Mouse (Mus musculus) embryonic facial prominence, embryonic 14.5 days (tissue): ENCODE measurements around the gene Ppil6. TPM values are rescaled to one million over a fixed set of nuclear protein-coding genes. Genes with fewer than 3 reads are reported as not detected.

ENCODE experiments used
- ATAC-seq: fragments of 200-750 bp; cut with Nextera tagmentation; 2 replicates; pipeline ENCODE4 v1.8.0; 2017; ENCODE audit warnings: low read depth, moderate number of reproducible peaks, moderate TSS enrichment
- DNase-seq: peaks from one replicate; pipeline ENCODE4 v3.0.0-alpha.2; 2015; ENCODE audit warnings: low spot score
- H3K27ac ChIP-seq: fragments of 300-500 bp; sonication (generic); replicated peaks from 2 replicates; pipeline ENCODE4 v1.5.1; 2014; ENCODE audit warnings: low read depth, mild to moderate bottlenecking, low read length, moderate library complexity
- H3K27me3 ChIP-seq: fragments of 300-500 bp; sonication (generic); replicated peaks from 2 replicates; pipeline ENCODE4 v1.6.1; 2014; ENCODE audit warnings: low read length; ENCODE audit not compliant: control insufficient read depth, insufficient read depth
- H3K36me3 ChIP-seq: fragments of 300-500 bp; sonication (generic); 2 replicates; pipeline ENCODE4 v1.6.1; 2014; ENCODE audit warnings: low read length, mixed read lengths; ENCODE audit not compliant: control insufficient read depth, insufficient read depth
- H3K4me1 ChIP-seq: fragments of 300-500 bp; sonication (generic); 2 replicates; pipeline ENCODE4 v1.6.1; 2014; ENCODE audit warnings: antibody characterized with exemption, low read length; ENCODE audit not compliant: control insufficient read depth, insufficient read depth
- H3K4me2 ChIP-seq: fragments of 300-500 bp; sonication (generic); 2 replicates; pipeline ENCODE4 v1.6.1; 2014; ENCODE audit warnings: low read depth, mild to moderate bottlenecking, low read length, moderate library complexity, mixed read lengths
- H3K4me3 ChIP-seq: fragments of 300-500 bp; sonication (generic); 2 replicates; pipeline ENCODE4 v1.5.1; 2014; ENCODE audit warnings: low read depth, mild to moderate bottlenecking, low read length
- H3K9ac ChIP-seq: fragments of 300-500 bp; sonication (generic); 2 replicates; pipeline ENCODE4 v1.6.1; 2014; ENCODE audit warnings: low read depth, mild to moderate bottlenecking, low read length, moderate library complexity, mixed read lengths
- H3K9me3 ChIP-seq: fragments of 300-500 bp; sonication (generic); 2 replicates; pipeline ENCODE4 v1.6.1; 2016; ENCODE audit warnings: low read length; ENCODE audit not compliant: control insufficient read depth
- WGBS: fragments of 180-500 bp; shearing (Covaris S2); extraction: QIAGEN DNeasy Blood & Tissue Kit; methylation state at CpG from one replicate; pipeline ENCODE4 v1.1.7; 2014; 5-methylcytosine and 5-hydroxymethylcytosine counted together
- polyA plus RNA-seq: library from polyadenylated mRNA; unstranded; fragments of >200 nt; fragmentation: Nextera tagmentation; extraction: Ambion mirVana; gene quantifications from 2 replicates; pipeline ENCODE4 v1.2.1, GENCODE M21; 2014

Gene Ppil6
- polyA plus RNA-seq, 1 experiment from 2014 or later, result 2.0 TPM

DNA sequence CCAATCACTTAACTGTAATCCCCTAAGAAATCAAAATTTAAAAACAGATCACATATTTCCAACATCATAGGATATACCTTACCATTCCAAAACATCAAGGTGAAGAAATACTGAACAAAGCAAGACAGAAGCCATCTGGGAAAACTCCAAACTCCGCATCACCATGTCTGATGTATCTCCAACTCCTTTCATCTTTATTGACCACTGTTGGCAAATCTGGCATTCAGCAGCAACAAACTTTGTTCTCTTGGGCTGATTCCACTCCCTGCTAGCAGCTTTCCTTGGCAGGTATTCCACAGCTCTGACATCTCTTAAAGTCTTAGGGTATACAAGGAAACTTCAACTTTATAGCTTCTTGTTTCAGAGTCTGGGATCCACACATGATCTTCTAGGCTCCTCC lies 68.2 kb downstream of the Ppil6 start:
- H3K4me1 ChIP-seq, result peaks cover 5% of the 10 kb centered on the region; the same call in 1 of the 2 replicates
- DNase-seq (no peak), ATAC-seq (no peak)
- 97% methylated on average over 1 of the region's 1 CpGs for WGBS
- H3K4me2 ChIP-seq, result no peak overlapping the region
- H3K27ac ChIP-seq, result no peak overlapping the region
- H3K9me3 ChIP-seq, result peaks cover 12% of the 10 kb centered on the region
- no peak overlapping the region for H3K4me3 ChIP-seq
- H3K9ac ChIP-seq, result no peak overlapping the region
- H3K36me3 ChIP-seq, result no peaks in the 10 kb centered on the region
- no peaks in the 10 kb centered on the region for H3K27me3 ChIP-seq

DNA sequence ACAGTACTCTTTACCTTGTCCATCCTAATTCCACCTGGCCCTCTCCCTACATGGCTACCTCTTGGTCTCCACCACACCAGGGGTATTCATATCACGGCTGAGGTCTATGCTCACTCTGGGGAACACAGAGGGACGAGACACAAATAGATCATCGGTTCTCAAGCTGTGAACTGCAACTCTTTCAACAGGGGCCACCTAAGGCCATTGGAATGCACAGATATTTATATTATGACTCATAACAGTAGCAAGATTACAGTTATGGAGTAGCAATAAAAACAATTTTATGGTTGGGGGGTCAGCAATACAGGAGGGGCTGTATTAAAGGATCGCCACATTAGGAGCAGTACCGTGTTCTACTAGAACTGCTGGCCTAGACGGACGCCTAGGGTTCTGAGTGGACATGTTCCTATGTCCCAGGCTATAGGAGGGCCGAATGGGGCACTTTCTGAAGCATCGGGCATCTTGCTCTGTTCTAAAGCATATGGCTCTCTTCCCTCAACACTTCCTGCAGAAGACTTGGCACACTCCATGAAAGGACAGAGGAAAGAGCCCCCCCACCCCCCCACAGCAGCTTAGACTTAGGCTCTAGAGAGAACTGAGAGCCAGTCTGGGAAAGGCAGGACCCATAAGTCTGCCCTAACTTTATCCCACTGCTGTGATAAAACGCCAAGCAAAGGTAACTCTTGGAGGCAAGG lies 71.6 kb downstream of the Ppil6 start:
- Histone ChIP-seq H3K4me1 (no peaks in the 10 kb centered on the region), H3K27me3 (no peaks in the 10 kb centered on the region), H3K27ac (no peak overlapping the region), H3K9me3 (peaks cover 12% of the 10 kb centered on the region), H3K9ac (no peak overlapping the region), H3K4me3 (no peak overlapping the region), H3K4me2 (no peak overlapping the region), H3K36me3 (no peaks in the 10 kb centered on the region)
- 86% methylated on average over 10 of the region's 10 CpGs for WGBS
- ATAC-seq, result no peak
- no peak for DNase-seq

Other genes with a start within 250 kb of the Ppil6 start
- gene Fig4, start 187.2 kb upstream of the Ppil6 start, polyA plus RNA-seq, result 16.8 and 18.4 TPM in 2 replicates
- gene Ak9, start 186.5 kb upstream of the Ppil6 start, polyA plus RNA-seq, result 0.13 and 0.21 TPM in 2 replicates
- 15.4 and 16.6 TPM in 2 replicates for gene Zbtb24, start 40.1 kb upstream of the Ppil6 start, polyA plus RNA-seq
- 26.4 and 31.4 TPM in 2 replicates for gene Mical1, start 14.1 kb upstream of the Ppil6 start, polyA plus RNA-seq
- 36.0 and 43.9 TPM in 2 replicates for gene Smpd2, start 70 bp upstream of the Ppil6 start, polyA plus RNA-seq
- gene Cd164, start 29.0 kb downstream of the Ppil6 start, polyA plus RNA-seq, result 230 and 234 TPM in 2 replicates
- 1.6 and 2.4 TPM in 2 replicates for gene Ccdc162, start 226.2 kb downstream of the Ppil6 start, polyA plus RNA-seq